Mouse (Mus musculus): ENCODE measurements around the gene Runx1.

DNA sequence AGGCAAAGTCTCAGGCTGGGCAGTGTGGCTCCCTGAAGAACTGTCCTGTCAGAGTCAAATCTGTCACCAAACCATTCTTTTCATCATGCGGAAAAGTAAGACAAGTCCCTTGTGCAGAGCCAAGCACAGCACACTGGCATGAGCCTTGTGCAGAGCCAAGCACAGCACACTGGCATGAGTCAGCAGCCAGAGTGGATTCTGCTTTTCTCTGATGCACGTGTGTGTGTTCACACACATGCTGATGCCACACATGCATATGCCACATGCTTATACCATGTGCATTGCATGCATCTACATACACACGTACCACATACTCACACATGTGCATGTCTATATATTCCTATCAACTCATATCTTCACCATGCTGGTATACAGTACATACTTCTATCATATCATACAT, 174.7 kb downstream of the Runx1 start:
- TF ChIP-seq EP300 (IDR thresholded peaks at IDR 0.05) (no peak), CTCF (IDR thresholded peaks at IDR 0.05) (no peak)
